Mouse (Mus musculus): ENCODE results near the gene Abcf3. TPM values are rescaled to one million over a fixed set of nuclear protein-coding genes. Genes with fewer than 3 reads are reported as not detected.
A peak's percentile ranks its signal among the peaks of the same experiment; 100 is the strongest.

The Abcf3 gene
- total RNA-seq, 2 experiments from 2014 or later, result 71.2 to 78.8 TPM

DNA sequence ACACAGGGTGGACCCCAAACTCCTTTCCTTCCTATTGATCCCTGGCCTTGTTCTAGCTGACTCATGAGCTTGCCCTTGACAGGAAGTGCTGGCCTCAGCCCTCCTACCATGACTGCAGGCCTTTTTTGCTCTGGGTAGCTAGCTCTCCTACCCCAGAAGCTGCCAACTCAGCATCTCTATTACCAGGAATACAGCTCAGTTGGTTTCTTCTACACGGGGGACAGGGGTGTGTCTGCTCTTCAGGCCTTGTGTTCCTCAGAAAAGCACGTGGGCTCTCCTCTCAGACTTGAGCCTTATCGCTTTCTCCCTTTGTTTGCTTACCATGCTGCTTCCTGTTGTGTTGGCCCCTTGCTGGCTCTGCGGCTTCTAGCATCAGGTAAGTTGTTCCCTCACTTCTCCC lies 7.9 kb upstream of the Abcf3 start:
- DNase-seq, result peak; percentile 19

DNA sequence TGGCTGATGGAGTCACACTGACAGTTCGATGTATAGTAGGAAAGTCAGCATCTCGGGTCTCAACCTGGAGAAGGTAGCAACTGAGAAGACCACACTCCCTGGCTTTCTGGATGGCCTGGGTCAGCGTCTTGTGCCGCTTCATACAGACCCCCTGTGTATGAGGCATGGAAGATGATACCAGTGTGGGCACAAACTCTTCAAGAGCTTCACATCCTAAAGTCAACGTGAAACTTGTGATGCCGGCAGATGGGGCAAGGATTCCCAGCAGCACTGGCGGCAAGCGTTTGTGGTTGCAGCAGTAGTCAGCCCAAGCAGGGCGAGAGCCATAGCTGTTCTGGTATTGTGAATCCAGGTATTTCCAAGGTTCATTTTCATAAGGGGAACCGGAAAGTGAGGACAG lies 2.7 kb upstream of the Abcf3 start:
- no peak for DNase-seq

DNA sequence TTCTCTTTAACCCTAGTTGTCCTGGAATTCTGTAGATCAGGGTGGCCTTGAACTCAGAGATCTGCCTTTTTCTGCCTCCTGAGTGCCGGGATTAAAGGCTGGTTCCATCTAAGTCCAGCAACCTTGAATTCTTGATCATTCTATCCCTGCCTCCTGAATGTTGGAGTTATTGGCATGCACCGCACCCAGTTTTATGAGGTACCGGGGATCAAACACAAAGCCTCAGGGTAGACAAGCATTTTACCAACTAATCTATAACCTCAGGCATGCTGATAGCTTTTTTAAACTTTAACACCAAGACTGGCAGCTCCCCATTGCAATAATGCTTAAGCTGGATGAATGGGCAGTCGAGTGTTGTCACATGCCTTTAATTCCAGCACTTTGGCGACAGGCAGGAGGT lies 954 bp upstream of the Abcf3 start:
- DNase-seq, result no peak

DNA sequence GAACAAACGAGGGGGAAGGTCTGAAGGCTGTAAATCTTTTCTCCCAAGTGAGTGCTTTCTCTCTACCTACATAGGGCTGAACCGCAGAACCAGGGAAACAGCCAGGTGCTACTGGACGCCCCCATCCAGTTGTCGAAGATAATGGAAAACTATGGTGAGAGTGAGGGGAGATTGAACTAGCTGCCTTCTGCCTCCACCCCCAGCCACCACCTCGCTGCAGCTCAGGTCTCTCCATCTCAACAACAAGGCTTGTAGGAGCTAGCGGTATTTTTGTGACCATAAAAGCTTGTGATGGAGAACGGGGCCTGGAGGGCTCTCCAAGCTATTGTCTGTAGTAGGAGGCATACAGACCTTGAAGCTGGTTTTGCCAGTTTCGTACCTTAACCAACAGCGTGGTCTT lies 784 bp downstream of the Abcf3 start:
- DNase-seq, result no peak

DNA sequence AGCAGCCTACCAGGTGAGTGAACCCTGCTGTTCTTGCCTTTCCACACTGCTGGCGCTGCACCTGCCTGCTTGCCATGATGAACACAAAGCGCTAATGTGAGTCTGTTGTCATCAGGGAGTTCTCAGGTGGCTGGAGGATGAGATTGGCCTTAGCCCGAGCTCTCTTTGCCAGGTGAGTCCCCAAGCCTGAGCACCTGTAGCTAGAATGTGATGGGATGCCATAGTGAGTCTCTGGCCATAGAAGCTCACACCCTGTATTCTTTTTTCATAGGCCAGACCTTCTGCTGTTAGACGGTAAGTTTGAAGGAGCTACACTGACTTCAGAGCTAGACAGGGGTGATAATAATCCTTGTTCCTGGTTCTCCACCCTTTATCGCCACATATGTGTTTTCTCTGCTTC lies 3.3 kb downstream of the Abcf3 start:
- DNase-seq, result no peak

DNA sequence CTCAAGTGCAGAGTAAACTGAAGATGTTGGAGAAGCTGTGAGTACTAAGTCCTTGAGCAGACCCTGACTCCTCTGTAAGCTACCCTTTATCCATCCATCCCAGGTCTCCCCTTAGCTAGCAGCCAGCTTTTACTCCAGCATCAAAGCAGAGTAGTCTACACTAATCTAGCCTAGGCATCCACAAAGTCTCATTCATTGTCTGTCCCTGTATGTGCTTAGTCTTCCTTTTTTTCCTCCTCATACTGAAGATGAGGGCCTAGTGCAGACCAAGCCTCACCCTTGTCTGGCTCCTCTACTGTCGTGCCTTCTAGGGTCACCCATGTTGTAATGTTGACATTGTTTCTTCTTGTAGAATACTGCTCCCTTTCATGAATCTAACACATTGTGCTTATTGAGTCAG lies 4.2 kb downstream of the Abcf3 start:
- no peak for DNase-seq

DNA sequence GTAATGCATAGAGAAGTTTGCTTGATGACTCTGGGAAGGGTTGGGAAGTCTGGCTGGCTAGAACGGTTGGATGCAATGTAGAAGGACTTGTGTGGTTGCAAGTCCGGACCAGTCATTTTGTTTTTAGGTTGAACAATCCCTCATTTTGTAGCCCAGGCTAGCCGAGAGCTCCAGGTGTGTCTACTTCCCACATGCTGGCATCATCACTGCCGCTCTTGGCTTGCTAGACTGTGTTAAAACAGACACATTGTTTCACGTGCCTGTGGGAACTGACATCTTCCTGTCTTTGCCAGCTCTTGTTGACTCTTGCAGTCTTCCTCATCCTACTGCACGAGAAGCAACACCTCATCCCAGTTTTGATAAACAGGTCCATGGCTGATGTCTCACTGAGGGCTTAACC lies 6.6 kb downstream of the Abcf3 start:
- DNase-seq, result no peak

DNA sequence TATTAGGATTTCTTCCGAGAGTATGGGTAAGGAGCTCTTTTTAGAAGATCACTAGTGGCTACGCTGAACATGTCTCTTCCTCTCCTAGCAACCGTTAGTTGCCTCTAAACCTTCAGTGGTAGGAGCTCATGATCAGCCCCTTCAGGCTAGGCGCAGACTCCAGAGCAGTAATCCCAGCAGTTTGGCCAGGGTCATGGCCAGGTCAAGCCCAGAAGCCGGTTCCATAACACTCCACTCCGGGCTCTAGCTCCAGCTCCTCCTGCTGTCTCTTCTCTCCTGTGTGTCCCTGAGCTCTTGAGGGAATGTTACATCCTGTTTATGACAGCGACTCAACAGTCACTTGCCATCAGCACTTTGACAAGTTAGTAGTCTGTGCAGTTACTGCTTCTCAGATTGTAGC lies 9.0 kb downstream of the Abcf3 start:
- no peak for DNase-seq

DNA sequence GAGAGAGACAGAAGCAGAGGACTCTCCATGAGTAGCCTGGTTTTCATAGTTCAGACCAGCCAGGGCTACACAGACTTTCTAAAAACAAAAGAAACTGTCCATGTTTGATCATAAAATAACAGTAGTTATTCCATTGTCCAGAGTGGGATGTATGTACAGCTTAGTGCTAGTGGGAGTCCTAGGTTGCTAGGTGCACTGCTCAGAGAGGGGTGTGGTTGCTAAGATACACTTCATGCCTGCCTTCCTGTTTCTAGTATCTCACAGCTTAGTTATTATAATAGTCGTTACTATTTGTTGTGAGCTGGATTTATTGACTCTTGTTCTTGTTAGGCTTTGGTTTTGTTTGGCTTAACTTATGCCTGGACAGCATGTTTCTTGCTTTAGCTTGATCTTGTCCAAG lies 16.7 kb downstream of the Abcf3 start:
- no peak for DNase-seq

DNA sequence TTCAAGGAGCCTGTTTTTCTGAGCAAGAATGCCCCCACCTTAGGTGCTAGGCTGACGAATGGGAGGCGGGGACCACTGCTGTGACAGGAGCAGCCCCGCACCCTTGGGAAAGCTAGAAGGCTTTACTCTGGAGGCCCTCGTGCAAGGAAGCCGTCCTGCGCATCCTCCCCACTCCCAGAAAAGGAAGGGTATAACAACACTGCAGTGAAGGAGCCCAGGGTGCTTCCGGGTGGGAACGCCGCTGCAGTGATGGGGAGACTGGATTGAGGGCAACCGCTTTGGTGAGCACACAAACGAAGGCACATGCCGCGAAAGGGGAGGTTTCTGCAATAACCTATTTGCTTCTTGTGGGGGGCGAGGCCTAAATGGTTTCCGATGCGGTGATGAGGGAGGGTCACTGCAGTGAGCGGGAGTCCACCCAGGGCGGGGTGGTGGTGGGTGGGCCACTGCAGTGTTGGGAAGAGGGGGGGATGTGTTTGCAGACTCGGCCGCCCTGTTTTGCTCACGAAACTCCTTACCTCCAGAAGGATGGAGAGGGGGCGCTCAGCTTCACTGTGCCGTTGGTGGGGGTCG lies 41.1 kb downstream of the Abcf3 start, which contains the start of gene Vwa5b2:
Gene Vwa5b2 (plus strand): TSS at position 106 of the 573 bp plus-strand sequence.
- peak; percentile 6 for DNase-seq

DNA sequence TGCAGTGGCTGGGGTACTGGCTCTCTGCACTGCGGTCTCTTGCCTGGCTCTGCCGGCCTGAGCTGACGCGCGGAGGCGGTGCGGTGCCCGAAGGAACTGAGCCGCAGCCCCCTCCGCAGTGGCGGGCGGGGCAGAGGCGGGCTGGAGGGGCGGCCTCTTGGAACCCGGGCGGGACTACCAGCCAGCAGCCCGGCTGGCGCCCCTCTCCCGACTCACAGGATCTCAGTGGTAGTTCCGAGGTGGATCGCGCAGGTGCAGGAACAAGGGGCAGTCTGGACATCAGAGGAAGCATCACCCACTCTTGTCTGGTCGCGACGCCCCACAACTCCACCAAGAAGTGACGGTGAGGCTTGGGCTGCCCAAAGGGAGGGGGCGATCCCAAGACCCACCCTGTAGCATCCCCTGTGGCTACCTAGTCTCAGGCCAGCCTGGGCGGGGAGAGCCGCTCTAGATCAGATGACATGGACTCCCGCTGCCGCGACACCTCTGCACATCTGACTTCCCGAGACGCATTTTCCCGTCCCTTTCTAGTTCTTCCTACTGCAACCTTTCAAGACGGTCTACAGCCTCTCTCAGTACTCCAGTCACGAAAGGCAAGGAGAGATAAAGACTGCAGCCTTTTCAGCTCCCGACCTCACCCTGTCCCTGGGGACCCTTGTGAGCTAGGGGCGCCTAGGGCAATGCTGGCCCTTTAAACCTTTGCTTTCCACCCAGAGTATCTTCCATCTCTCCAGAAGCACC lies 41.7 kb downstream of the Abcf3 start:
- peak; percentile 44 for DNase-seq

DNA sequence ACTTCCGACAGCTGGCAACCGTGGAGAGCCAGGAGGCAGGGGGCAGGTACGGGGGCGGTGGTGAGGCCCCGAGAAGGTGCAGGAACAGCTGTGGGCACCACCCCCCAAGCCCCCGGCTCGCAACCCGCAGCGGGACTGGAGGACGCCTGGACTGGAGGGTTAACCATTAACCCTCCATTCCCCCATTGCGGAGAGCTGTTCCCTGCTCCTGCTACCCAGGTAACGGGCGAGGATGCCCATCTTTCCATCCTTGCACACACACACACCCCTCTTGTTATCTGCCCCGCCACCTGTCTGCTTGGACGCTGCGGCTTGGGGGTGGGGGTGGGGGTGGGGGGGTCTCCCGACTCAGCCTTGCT lies 42.3 kb downstream of the Abcf3 start:
- no peak for DNase-seq

DNA sequence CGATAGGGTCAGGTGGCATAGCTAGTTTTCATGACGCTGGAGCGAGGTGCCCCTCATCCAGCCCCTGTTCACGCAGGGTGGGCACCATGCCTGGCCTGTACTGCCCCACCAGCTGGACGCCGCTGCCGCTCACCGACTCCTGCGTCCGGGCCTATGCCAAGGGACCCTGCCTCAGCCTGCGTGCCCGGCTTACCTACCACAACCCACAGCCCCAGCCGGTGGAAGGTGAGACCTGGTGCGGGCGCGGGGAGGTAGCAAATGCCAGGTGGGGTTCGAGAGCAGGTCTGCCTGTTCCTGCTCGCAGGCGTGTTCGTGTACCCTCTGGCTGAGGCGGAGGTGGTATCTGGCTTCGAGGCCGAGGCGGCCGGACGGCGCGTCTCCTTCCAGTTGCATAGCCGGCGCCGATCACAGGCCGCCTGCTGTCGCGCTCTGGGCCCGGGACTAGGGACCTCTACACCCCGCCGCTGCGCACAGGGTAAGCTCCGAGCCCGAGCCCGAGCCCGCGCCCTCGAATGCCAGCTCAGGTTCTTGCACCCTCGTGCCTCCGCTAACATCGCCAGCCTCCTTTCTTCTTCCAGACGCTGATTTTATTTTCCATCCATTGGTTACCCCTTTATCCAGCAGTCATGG lies 42.8 kb downstream of the Abcf3 start:
- peak; percentile 27 for DNase-seq

DNA sequence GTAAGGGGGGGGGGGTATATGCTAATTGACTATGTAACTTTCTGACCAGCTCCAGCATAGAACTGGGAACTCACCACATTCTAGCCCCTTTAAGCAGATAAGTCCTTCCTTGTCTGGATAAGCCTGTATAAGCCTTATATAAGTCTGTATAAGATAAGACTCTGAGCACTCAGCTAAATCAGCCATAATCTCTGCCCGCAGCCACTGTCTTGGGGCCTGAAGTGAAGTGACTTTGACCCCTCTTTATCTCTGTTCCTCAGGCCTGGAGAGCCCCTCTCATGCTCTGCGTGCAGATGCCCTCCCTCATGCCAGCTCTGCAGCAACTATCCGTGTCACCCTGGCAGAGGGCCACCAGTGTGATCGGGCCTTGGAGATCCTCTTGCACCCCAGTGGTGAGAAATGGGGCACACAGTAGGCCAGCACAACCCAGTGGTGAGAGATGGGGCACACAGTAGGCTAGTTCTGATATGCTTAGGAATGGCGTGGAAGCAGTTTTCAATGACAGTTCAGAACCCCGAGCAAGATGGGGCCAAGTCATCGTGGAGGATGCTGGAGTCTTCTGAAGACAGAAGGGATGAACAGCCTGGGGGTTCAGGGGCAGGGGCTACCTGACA lies 46.8 kb downstream of the Abcf3 start:
- no peak for DNase-seq

DNA sequence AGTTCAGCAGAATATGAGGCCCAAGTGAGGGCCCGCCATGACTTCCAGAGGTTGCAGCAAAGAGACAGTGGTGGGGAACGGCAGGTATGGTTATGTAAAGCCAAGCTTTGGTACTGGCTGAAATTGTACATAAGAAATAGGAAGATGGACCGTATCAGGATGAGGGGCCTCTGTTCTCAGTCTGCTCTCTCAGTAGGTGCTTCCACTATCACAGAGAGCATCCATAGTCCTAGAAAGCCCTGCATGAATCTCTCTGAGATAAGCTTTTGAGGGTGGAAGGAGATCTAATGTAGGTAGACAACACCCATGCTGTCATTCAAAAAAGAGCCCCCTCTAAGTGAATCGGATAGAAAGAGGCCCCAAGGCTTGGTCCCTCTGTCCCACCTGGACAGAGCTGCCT lies 47.4 kb downstream of the Abcf3 start:
- DNase-seq, result no peak

DNA sequence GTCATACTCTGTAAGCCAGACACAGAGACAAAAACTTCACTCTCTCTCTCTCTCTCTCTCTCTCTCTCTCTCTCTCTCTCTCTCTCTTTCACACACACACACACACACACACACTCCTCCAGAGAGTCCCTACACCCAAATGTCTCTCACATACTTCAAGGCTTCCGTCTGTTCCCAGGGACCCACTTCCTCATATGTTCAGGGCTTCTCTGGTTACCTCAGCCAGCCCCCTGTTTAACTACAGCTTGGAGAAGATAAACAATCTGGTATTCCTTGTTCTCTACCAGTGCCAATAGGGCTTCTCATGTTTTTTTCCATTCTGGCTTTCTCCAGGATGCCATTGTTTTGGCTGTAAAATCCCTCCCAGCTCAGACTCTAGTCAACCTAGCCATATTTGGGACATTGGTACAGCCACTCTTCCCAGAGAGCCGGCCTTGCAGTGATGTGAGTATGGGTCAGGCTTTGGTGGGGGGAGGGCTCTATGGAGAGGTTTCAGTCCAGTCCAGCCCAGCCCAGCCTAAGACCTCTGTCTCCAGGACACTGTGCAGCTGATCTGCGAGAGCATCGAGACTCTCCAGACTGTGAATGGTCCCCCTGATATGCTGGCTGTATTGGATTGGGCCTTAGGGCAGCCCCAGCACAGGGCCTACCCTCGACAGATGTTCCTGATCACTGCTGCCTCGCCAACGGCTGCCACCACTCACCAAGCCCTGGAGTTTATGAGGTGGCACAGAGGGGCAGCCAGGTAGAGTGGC lies 48.5 kb downstream of the Abcf3 start:
- DNase-seq, result no peak

DNA sequence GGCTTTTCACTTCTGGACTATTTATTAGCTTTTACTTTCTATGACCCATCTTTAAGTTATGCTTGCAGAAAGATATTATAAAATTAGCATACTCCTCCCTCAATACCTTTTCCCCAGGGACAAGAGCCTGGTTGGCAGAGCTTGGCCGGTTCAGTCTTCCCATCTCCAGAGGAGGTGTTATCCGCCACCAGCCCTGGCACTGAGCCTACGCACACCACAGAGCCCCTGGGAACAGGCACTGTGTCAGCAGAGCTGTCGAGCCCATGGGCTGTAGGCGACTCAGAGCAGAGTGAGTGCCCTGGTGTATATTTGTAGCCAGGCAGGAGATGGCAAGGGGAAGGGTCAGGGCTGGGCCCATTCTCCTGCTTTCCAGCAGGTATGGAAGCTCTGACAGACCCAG lies 52.1 kb downstream of the Abcf3 start:
- DNase-seq, result peak; percentile 25

DNA sequence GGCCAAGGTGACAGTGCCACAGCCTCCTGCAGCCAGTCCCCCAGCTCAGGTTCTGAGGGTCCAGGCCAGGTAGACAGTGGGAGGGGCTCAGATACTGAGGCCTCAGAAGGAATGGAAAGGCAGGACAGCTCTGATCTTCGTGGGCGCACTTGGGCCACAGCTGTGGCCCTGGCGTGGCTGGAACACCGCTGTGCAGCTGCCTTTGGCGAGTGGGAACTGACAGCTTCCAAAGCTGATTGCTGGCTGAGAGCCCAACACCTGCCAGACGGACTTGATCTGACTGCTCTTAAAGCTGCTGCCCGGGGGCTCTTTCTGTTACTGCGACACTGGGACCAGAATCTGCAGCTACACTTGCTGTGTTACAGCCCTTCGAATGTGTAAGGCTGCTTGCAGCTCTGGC lies 56.3 kb downstream of the Abcf3 start:
- no peak for DNase-seq

DNA sequence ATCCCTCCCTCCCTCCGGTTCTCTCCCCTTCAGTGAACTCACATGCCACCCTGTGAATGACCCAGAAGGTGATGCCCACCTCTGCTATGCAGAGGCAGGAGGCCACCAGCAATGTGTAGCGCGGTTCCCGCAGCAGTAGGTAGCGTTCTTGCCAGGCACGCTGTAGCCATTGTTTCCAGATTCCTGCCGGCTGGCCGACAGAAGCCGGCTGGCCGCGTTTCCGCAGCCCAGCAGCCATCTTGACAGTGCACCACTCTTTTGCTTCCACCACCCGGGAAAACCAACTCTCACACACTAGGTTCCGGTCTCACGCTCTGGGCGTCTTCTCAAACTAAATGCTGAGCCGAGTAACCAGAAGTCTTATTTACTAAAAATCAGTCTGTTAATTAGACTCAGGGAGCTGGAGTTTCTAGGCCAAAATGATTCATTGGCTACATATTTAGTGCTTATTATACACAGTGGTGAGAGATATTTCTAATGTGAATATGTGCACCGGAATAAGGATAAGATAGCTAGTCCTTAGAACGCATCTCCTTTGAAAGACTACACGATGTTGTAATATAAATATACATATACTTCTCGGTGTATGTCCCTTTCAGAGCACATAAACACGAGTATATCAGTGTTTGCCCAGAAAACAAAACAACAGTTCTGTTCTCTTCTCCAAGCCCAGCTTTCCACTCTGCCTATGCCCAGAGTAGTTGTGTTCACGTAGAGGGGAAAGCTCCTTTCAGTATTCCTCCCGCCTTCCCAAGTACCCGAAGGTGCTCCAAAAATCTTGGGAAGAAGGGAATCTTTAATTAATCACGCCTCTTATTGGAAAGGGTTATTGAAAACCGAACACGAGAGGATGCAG lies 62.4 kb downstream of the Abcf3 start:
- peak; percentile 83 for DNase-seq
